Mouse (Mus musculus) liver, embryonic 14.5 days (tissue): ENCODE measurements around the gene Paqr4.

Source experiments
- CTCF ChIP-seq: IDR thresholded peaks from 2 replicates; pipeline ENCODE4 v1.5.1; 2016; ENCODE audit warnings: antibody characterized with exemption, low read depth, control low read depth
- EP300 ChIP-seq: IDR thresholded peaks from 2 replicates; pipeline ENCODE4 v1.6.1; 2016; ENCODE audit warnings: antibody characterized with exemption, low read depth

- TF ChIP-seq CTCF (no peak), EP300 (no peak)
Observed at GRCm38 (mm10) chr17:23721886-23722285, 18.8 kb downstream of the Paqr4 start.
